Mouse (Mus musculus): ENCODE results near the gene Mitf.

Gene Mitf

DNA sequence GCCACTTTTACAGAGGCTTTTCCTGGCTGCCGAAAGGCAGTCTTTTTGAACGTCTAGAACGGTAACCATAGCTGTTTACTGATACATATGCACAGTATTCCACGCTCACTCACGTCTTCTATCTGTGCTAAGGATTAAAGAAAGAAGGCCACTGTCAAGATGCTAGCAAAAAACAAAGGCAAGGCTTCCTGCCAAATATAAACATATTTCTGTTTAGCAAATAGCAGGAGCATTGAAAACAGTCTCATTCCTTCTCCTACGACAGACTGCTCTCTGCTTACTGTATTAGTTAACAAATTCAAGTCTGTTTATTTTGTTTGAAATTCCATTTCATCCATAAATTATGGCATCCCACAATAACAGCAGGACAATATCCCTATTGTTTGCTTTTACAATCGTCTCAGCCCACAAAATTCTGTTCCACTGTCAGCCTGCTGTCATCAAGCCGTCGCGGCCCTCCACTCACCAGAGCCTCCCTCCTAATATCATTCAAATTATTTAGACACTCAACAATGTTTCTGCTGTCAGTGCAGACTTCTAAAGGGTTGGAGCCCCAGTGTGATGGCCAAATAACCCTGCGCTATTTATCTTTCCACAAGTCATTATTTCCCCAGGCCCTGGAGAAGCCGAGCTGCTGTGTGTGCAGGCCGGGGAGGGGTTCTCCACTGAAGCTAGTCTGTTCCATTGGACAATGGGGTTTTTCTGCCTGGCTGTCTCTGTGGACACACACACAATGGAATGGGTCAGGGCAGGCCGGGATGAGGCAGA is 242.0 kb downstream of the Mitf start:
- DNase-seq: no peak

DNA sequence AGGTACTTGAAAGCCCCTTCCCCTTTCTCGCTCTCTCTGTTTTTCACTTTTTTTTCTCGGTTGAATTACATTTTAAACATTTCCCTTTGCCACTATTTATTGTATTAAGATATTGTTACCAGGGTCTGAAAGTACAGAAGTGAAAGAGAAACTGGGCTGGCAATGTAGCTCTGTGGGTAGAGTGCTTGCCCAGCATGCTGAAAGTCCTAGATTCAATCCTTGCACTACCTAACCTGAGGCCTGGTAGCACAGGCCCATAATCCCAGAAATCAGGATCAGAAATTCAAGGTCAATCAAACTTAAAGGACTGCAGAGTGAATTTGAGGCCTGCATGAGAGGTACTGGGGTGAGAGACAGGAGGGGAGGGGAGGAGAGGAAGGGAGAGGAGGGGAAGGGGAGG is 242.7 kb downstream of the Mitf start:
- no peak for DNase-seq

DNA sequence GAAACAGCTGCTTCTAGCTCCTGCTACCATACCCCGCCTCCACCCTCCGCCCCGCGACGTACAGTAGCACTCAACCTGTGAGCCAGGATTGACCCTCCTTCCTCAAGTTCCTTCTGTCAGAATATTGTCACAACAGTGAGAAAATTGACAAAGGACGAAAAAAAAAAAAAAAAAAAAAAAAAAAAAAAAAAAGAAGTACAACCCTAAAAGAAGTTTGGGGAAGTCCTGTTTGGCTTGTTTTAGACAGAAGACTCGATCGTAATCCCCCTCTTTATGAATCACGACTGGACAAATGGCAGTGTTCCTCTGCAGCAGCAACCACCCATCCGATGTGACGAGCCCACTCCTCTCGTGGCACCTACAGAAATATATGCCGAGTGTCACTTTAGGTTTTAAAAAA is 255.0 kb downstream of the Mitf start:
- DNase-seq: no peak

DNA sequence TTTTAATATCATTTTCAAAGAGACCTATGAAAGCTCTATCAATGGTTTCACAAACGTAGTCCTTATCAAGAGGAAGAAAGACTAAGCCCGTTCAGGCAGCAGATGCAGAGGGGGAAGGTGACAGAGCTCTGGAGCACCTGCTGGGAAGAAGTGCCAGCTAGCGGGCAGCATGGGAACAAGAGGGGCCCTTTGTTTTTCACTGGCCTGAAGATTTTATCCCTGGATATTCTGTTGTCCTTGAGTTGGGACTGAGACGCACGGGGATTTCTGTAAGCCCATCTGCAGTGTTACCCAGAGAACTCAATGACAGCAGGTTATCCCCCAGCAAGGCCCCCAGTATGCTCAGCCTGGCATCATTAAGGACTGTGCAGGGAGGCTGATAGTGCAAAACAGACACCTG is 258.1 kb downstream of the Mitf start:
- DNase-seq: no peak

DNA sequence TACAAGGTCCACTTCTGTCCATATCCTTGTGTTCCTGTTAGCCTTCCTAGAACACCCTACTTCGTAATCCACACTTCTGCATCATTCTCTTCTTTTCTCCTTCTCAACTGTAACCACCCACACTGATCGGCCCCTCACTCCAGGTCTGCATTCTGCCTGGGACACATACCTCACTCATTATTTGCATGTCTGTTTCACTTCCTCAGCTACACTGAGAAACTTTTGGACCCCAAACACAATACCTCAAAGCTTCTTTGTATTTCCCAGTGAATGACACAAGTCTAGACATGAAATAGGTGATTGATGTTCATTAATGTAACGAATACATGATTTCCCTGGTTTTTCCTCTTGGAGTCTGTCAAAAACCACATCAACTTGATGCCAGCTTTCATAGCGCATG is 259.6 kb downstream of the Mitf start:
- no peak for DNase-seq
